Mouse (Mus musculus) C2C12 (cell line): ENCODE data around the gene Ifna14. TPM values are rescaled to one million over a fixed set of nuclear protein-coding genes. Genes with fewer than 3 reads are reported as not detected.

Experiments
- H3K27me3 ChIP-seq: one replicate; pipeline ENCODE4 v1.6.1; 2011; ENCODE audit not compliant: control insufficient read depth, insufficient read depth, insufficient read length
- H3K36me3 ChIP-seq: one replicate; pipeline ENCODE4 v1.6.1; 2011; ENCODE audit not compliant: control insufficient read depth, insufficient read depth
- H3K4me3 ChIP-seq: one replicate; pipeline ENCODE4 v1.5.1; 2011; ENCODE audit warnings: mild to moderate bottlenecking, control low read depth; ENCODE audit not compliant: poor library complexity, insufficient read depth, severe bottlenecking
- H3K79me2 ChIP-seq: one replicate; pipeline ENCODE4 v1.6.1; 2011; ENCODE audit not compliant: control insufficient read depth, insufficient read depth
- H3K79me3 ChIP-seq: one replicate; pipeline ENCODE4 v1.6.1; 2011; ENCODE audit warnings: low read depth, control low read depth
- H3ac ChIP-seq: one replicate; pipeline ENCODE3; 2011; ENCODE audit warnings: low read depth; ENCODE audit not compliant: control insufficient read depth, insufficient read length
- CEBPB ChIP-seq: IDR thresholded peaks from one replicate; pipeline ENCODE4 v1.6.1; 2011; ENCODE audit warnings: low read depth, mild to moderate bottlenecking, control low read depth, moderate library complexity
- CTCF ChIP-seq: IDR thresholded peaks from one replicate; pipeline ENCODE4 v1.5.1; 2011; ENCODE audit not compliant: control insufficient read depth, insufficient read depth, insufficient read length
- FOSL1 ChIP-seq: IDR thresholded peaks from one replicate; pipeline ENCODE4 v1.8.0; 2011; ENCODE audit warnings: mild to moderate bottlenecking, low read length; ENCODE audit not compliant: poor library complexity, insufficient read depth, severe bottlenecking
- MAX ChIP-seq: IDR thresholded peaks from one replicate; pipeline ENCODE4 v1.6.1; 2011; ENCODE audit warnings: mild to moderate bottlenecking, control low read depth
- MYOD1 ChIP-seq: IDR thresholded peaks from one replicate; pipeline ENCODE4 v1.6.1; 2011; ENCODE audit warnings: low read depth; ENCODE audit not compliant: control insufficient read depth, insufficient read length
- MYOG ChIP-seq: IDR thresholded peaks from one replicate; pipeline ENCODE4 v1.6.1; 2011; ENCODE audit not compliant: control insufficient read depth, insufficient read length; ENCODE audit errors: extremely low read depth
- USF1 ChIP-seq: IDR thresholded peaks from one replicate; pipeline ENCODE4 v1.6.1; 2011; ENCODE audit warnings: low read depth, mild to moderate bottlenecking, control low read depth, moderate library complexity
- polyA plus RNA-seq: library from polyadenylated mRNA; unstranded; fragments of >200 nt; fragmentation: generic; extraction: Trizol; gene quantifications from one replicate; pipeline ENCODE4 v1.2.1, GENCODE M21; 2012; ENCODE audit warnings: missing spikeins

Gene Ifna14
- polyA plus RNA-seq, 1 experiment: not detected

DNA sequence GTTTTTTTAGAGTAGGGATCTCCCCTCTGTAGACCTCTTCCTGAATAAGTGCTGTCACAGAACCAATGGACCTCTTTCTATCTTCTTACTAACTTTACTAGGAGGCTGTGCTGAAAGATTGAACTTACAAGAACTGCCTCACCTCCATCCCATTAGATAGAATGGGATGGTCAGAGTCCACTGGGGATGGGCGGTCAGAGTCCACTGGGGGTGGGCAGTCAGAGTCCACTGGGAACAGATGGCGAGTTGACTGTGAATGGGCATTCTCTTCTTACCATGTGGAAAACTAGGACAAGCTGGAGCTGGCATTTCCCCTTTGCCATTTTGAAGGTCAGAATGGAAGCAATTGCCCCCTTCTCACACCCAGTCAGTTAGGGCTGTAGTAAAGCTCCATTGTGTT is 38.1 kb downstream of the Ifna14 start:
- Histone ChIP-seq H3K4me3 (no peak overlapping the region), H3K36me3 (no peaks in the 10 kb centered on the region), H3ac (no peak overlapping the region), H3K79me2 (no peaks in the 10 kb centered on the region), H3K79me3 (no peaks in the 10 kb centered on the region), H3K27me3 (no peaks in the 10 kb centered on the region)
- no peak for TF ChIP-seq MAX
- TF ChIP-seq CEBPB: no peak

- H3ac ChIP-seq: no peak overlapping the region
- H3K79me3 ChIP-seq: no peaks in the 10 kb centered on the region
- H3K4me3 ChIP-seq: no peak overlapping the region
- no peaks in the 10 kb centered on the region for H3K27me3 ChIP-seq
- TF ChIP-seq USF1 (peak; percentile 98), CTCF (no peak), MYOD1 (no peak), MAX (no peak)
- no peaks in the 10 kb centered on the region for H3K79me2 ChIP-seq
- H3K36me3 ChIP-seq: no peaks in the 10 kb centered on the region
Observed at GRCm38 (mm10) chr4:88530892-88531291, 40.7 kb downstream of the Ifna14 start.

DNA sequence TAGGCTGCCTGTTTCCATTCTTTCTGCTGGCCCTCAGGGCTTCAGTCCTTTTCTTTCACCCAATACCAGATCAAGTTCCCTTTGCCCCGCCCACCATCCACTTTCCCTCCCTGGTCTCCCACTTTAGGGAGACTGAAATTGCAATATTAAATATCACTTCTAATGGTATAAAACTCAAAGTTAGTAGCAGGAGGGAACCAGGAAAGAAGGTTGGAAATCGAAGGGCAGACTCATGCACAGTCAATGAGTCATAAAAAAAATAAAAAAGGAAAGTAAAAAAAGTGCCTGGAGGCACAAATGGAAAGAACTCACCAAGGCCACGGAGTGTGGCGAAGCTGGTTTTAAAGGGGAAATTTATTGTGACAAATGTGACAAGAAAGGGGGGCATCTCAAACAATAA is 41.3 kb downstream of the Ifna14 start:
- TF ChIP-seq MAX (no peak), FOSL1 (no peak), CTCF (no peak), MYOG (no peak), MYOD1 (no peak), CEBPB (no peak), USF1 (no peak)
- H3K36me3 ChIP-seq: no peaks in the 10 kb centered on the region
- no peaks in the 10 kb centered on the region for H3K79me3 ChIP-seq
- H3K4me3 ChIP-seq: no peak overlapping the region
- H3K79me2 ChIP-seq: no peaks in the 10 kb centered on the region
- H3K27me3 ChIP-seq: no peaks in the 10 kb centered on the region
- H3ac ChIP-seq: no peak overlapping the region

- Histone ChIP-seq H3K79me2 (no peaks in the 10 kb centered on the region), H3K27me3 (no peaks in the 10 kb centered on the region), H3K36me3 (no peaks in the 10 kb centered on the region), H3ac (no peak overlapping the region), H3K79me3 (no peaks in the 10 kb centered on the region), H3K4me3 (no peak overlapping the region)
- TF ChIP-seq USF1 (no peak), MYOG (no peak), CEBPB (no peak), MYOD1 (no peak), CTCF (no peak), MAX (no peak), FOSL1 (no peak)
Observed at GRCm38 (mm10) chr4:88526379-88527049, 45.1 kb downstream of the Ifna14 start.

GRCm38 (mm10) chr4:88525393-88525792 is 46.2 kb downstream of the Ifna14 start:
- Histone ChIP-seq H3K79me2 (no peaks in the 10 kb centered on the region), H3K27me3 (no peaks in the 10 kb centered on the region), H3K4me3 (no peak overlapping the region), H3ac (no peak overlapping the region), H3K79me3 (no peaks in the 10 kb centered on the region), H3K36me3 (no peaks in the 10 kb centered on the region)
- TF ChIP-seq FOSL1: no peak
- no peak for TF ChIP-seq CTCF
- no peak for TF ChIP-seq MYOD1
- TF ChIP-seq MYOG: no peak
- TF ChIP-seq USF1: no peak
- no peak for TF ChIP-seq MAX
- no peak for TF ChIP-seq CEBPB

- TF ChIP-seq FOSL1 (no peak), CEBPB (no peak)
- H3ac ChIP-seq: no peak overlapping the region
- no peaks in the 10 kb centered on the region for H3K79me2 ChIP-seq
- no peaks in the 10 kb centered on the region for H3K79me3 ChIP-seq
- no peaks in the 10 kb centered on the region for H3K27me3 ChIP-seq
- H3K36me3 ChIP-seq: no peaks in the 10 kb centered on the region
- no peak overlapping the region for H3K4me3 ChIP-seq
Observed at GRCm38 (mm10) chr4:88523241-88523640, 48.4 kb downstream of the Ifna14 start.
